Mouse (Mus musculus) midbrain, embryonic 11.5 days (tissue): ENCODE results near the gene Tmem163. TPM values are rescaled to one million over a fixed set of nuclear protein-coding genes. Genes with fewer than 3 reads are reported as not detected.

Source experiments
- ATAC-seq: fragments of 200-750 bp; cut with Nextera tagmentation; 2 replicates; pipeline ENCODE4 v1.8.0; 2017; ENCODE audit warnings: moderate TSS enrichment, moderate library complexity; ENCODE audit not compliant: low FRiP score
- DNase-seq: peaks from one replicate; pipeline ENCODE4 v3.0.0; 2015; ENCODE audit warnings: low spot score; ENCODE audit errors: missing footprints
- H3K27ac ChIP-seq: fragments of 300-500 bp; sonication (generic); 2 replicates; pipeline ENCODE4 v1.5.1; 2014; ENCODE audit warnings: low read depth, low read length
- H3K27me3 ChIP-seq: fragments of 300-500 bp; sonication (generic); 2 replicates; pipeline ENCODE4 v1.6.1; 2014; ENCODE audit warnings: mild to moderate bottlenecking, low read length, moderate library complexity, mixed read lengths; ENCODE audit not compliant: control insufficient read depth, insufficient read depth
- H3K36me3 ChIP-seq: fragments of 300-500 bp; sonication (generic); 2 replicates; pipeline ENCODE4 v1.6.1; 2014; ENCODE audit warnings: mild to moderate bottlenecking, low read length, moderate library complexity, mixed read lengths; ENCODE audit not compliant: control insufficient read depth, insufficient read depth
- H3K4me1 ChIP-seq: fragments of 300-500 bp; sonication (generic); 2 replicates; pipeline ENCODE4 v1.6.1; 2014; ENCODE audit warnings: low read length; ENCODE audit not compliant: control insufficient read depth, insufficient read depth
- H3K4me2 ChIP-seq: fragments of 300-500 bp; sonication (generic); 2 replicates; pipeline ENCODE4 v1.6.1; 2014; ENCODE audit warnings: mild to moderate bottlenecking, moderate library complexity
- H3K4me3 ChIP-seq: fragments of 300-500 bp; sonication (generic); 2 replicates; pipeline ENCODE4 v1.5.1; 2014; ENCODE audit warnings: low read depth, low read length
- H3K9ac ChIP-seq: fragments of 300-500 bp; sonication (generic); 2 replicates; pipeline ENCODE4 v1.6.1; 2014; ENCODE audit warnings: low read length
- H3K9me3 ChIP-seq: fragments of 300-500 bp; sonication (generic); 2 replicates; pipeline ENCODE4 v1.6.1; 2016; ENCODE audit warnings: low read length; ENCODE audit not compliant: control insufficient read depth
- WGBS: fragments of 180-500 bp; shearing (Covaris S2); extraction: QIAGEN DNeasy Blood & Tissue Kit; methylation state at CpG from one replicate; pipeline ENCODE4 v1.1.7; 2014; 5-methylcytosine and 5-hydroxymethylcytosine counted together
- polyA plus RNA-seq: library from polyadenylated mRNA; unstranded; fragments of >200 nt; fragmentation: Nextera tagmentation; extraction: Ambion mirVana; gene quantifications from 2 replicates; pipeline ENCODE4 v1.2.1, GENCODE M21; 2014

Tmem163 gene
- polyA plus RNA-seq, 1 experiment from 2014 or later, result 43.1 TPM

- Histone ChIP-seq H3K4me3 (no peak overlapping the region), H3K27ac (peak overlapping the region; percentile 30; the same call in 1 of the 2 replicates), H3K9me3 (no peaks in the 10 kb centered on the region), H3K9ac (no peak overlapping the region), H3K4me2 (no peak overlapping the region), H3K4me1 (peaks cover 5% of the 10 kb centered on the region), H3K36me3 (no peaks in the 10 kb centered on the region), H3K27me3 (no peaks in the 10 kb centered on the region)
- WGBS, result 79% methylated on average over 16 of the region's 16 CpGs
- ATAC-seq, result peak; percentile 72
- DNase-seq, result peak; percentile 57
Observed at GRCm38 (mm10) chr1:127508067-127508739, 171.1 kb downstream of the Tmem163 start.

- H3K9ac ChIP-seq, result no peak overlapping the region
- H3K27ac ChIP-seq, result peak overlapping the region; percentile 7; the same call in 1 of the 2 replicates
- H3K9me3 ChIP-seq, result no peaks in the 10 kb centered on the region
- no peaks in the 10 kb centered on the region for H3K36me3 ChIP-seq
- no peak overlapping the region for H3K4me3 ChIP-seq
- peak; percentile 64 for DNase-seq
- WGBS, result 76% methylated on average over 10 of the region's 10 CpGs
- H3K4me2 ChIP-seq, result no peak overlapping the region
- ATAC-seq, result no peak
- peaks cover 5% of the 10 kb centered on the region for H3K4me1 ChIP-seq
- no peaks in the 10 kb centered on the region for H3K27me3 ChIP-seq
Observed at GRCm38 (mm10) chr1:127507042-127507650, 172.2 kb downstream of the Tmem163 start.

GRCm38 (mm10) chr1:127500701-127501100 lies 178.6 kb downstream of the Tmem163 start:
- DNase-seq (peak; percentile 67), ATAC-seq (peak; percentile 28; the same call in 1 of the 2 replicates)
- no peaks in the 10 kb centered on the region for H3K9me3 ChIP-seq
- peak overlapping the region; percentile 51; the same call in 1 of the 2 replicates for H3K27ac ChIP-seq
- H3K9ac ChIP-seq, result no peak overlapping the region
- no peaks in the 10 kb centered on the region for H3K27me3 ChIP-seq
- no peak overlapping the region for H3K4me3 ChIP-seq
- WGBS, result 79% methylated on average over 17 of the region's 17 CpGs
- H3K4me2 ChIP-seq, result no peak overlapping the region
- H3K4me1 ChIP-seq, result no peaks in the 10 kb centered on the region
- H3K36me3 ChIP-seq, result no peaks in the 10 kb centered on the region

GRCm38 (mm10) chr1:127500219-127500618 lies 179.1 kb downstream of the Tmem163 start:
- H3K27me3 ChIP-seq, result no peaks in the 10 kb centered on the region
- no peaks in the 10 kb centered on the region for H3K4me1 ChIP-seq
- ATAC-seq, result peak; percentile 65; the same call in 1 of the 2 replicates
- no peak overlapping the region for H3K4me2 ChIP-seq
- H3K9ac ChIP-seq, result 0 out of 2 replicates have a peak overlapping the region, but pooled peaks have one; percentile 5
- 0 out of 2 replicates have a peak overlapping the region, but pooled peaks have one; percentile 51 for H3K27ac ChIP-seq
- H3K9me3 ChIP-seq, result no peaks in the 10 kb centered on the region
- peak; percentile 98 for DNase-seq
- no peaks in the 10 kb centered on the region for H3K36me3 ChIP-seq
- WGBS, result 6% methylated on average over 8 of the region's 8 CpGs
- no peak overlapping the region for H3K4me3 ChIP-seq

- H3K36me3 ChIP-seq, result no peaks in the 10 kb centered on the region
- DNase-seq (peak; percentile 80), ATAC-seq (no peak)
- H3K27ac ChIP-seq, result no peak overlapping the region
- no peaks in the 10 kb centered on the region for H3K4me1 ChIP-seq
- no peak overlapping the region for H3K9ac ChIP-seq
- H3K4me3 ChIP-seq, result no peak overlapping the region
- no peak overlapping the region for H3K4me2 ChIP-seq
- no peaks in the 10 kb centered on the region for H3K27me3 ChIP-seq
- no peaks in the 10 kb centered on the region for H3K9me3 ChIP-seq
- 73% methylated on average over 9 of the region's 9 CpGs for WGBS
Observed at GRCm38 (mm10) chr1:127498746-127499145, 180.6 kb downstream of the Tmem163 start.

GRCm38 (mm10) chr1:127496737-127497543 lies 182.4 kb downstream of the Tmem163 start:
- no peak overlapping the region for H3K4me2 ChIP-seq
- no peak overlapping the region for H3K4me3 ChIP-seq
- no peak overlapping the region for H3K9ac ChIP-seq
- ATAC-seq (peak; percentile 75), DNase-seq (peak; percentile 91)
- 36% methylated on average over 9 of the region's 9 CpGs for whole genome bisulfite sequencing
- H3K9me3 ChIP-seq, result no peaks in the 10 kb centered on the region
- H3K27ac ChIP-seq, result no peak overlapping the region
- no peaks in the 10 kb centered on the region for H3K4me1 ChIP-seq
- no peaks in the 10 kb centered on the region for H3K36me3 ChIP-seq
- no peaks in the 10 kb centered on the region for H3K27me3 ChIP-seq

- Histone ChIP-seq H3K36me3 (no peaks in the 10 kb centered on the region), H3K9me3 (no peaks in the 10 kb centered on the region), H3K27ac (no peak overlapping the region), H3K4me3 (no peak overlapping the region), H3K4me2 (no peak overlapping the region), H3K27me3 (no peaks in the 10 kb centered on the region), H3K9ac (no peak overlapping the region), H3K4me1 (no peaks in the 10 kb centered on the region)
- no peak for ATAC-seq
- no peak for DNase-seq
- 78% methylated on average over 4 of the region's 4 CpGs for WGBS
Observed at GRCm38 (mm10) chr1:127487161-127487560, 192.2 kb downstream of the Tmem163 start.

GRCm38 (mm10) chr1:127484826-127485225 lies 194.5 kb downstream of the Tmem163 start:
- no peaks in the 10 kb centered on the region for H3K27me3 ChIP-seq
- H3K4me3 ChIP-seq, result no peak overlapping the region
- 42% methylated on average over 7 of the region's 7 CpGs for WGBS
- no peaks in the 10 kb centered on the region for H3K36me3 ChIP-seq
- H3K9me3 ChIP-seq, result no peaks in the 10 kb centered on the region
- H3K4me1 ChIP-seq, result no peaks in the 10 kb centered on the region
- ATAC-seq, result no peak
- H3K9ac ChIP-seq, result no peak overlapping the region
- H3K4me2 ChIP-seq, result no peak overlapping the region
- no peak overlapping the region for H3K27ac ChIP-seq
- DNase-seq, result peak; percentile 93

- Histone ChIP-seq H3K36me3 (no peaks in the 10 kb centered on the region), H3K27me3 (no peaks in the 10 kb centered on the region), H3K4me2 (no peak overlapping the region), H3K4me3 (no peak overlapping the region), H3K27ac (no peak overlapping the region), H3K9ac (no peak overlapping the region), H3K9me3 (no peaks in the 10 kb centered on the region), H3K4me1 (no peaks in the 10 kb centered on the region)
- ATAC-seq (no peak), DNase-seq (no peak)
- 96% methylated on average over 8 of the region's 8 CpGs for WGBS
Observed at GRCm38 (mm10) chr1:127484188-127484587, 195.2 kb downstream of the Tmem163 start.
